Mouse (Mus musculus) liver, embryonic 15.5 days (tissue): ENCODE data around the gene Cfap45. TPM values are rescaled to one million over a fixed set of nuclear protein-coding genes. Genes with fewer than 3 reads are reported as not detected.
A peak's percentile ranks its signal among the peaks of the same experiment; 100 is the strongest.

Experiments
- ATAC-seq: fragments of 200-750 bp; cut with Nextera tagmentation; 2 replicates; pipeline ENCODE4 v1.8.0; 2017; ENCODE audit warnings: moderate number of reproducible peaks, mild to moderate bottlenecking, moderate library complexity; ENCODE audit not compliant: insufficient read depth
- H3K27ac ChIP-seq: fragments of 300-500 bp; sonication (generic); replicated peaks from 2 replicates; pipeline ENCODE4 v1.5.1; 2015; ENCODE audit warnings: mild to moderate bottlenecking, inconsistent platforms
- H3K27me3 ChIP-seq: fragments of 300-500 bp; sonication (generic); 2 replicates; pipeline ENCODE4 v1.6.1; 2015; ENCODE audit warnings: mild to moderate bottlenecking, inconsistent platforms
- H3K36me3 ChIP-seq: fragments of 300-500 bp; sonication (generic); replicated peaks from 2 replicates; pipeline ENCODE4 v1.6.1; 2015; ENCODE audit warnings: moderate library complexity, mild to moderate bottlenecking, inconsistent platforms
- H3K4me1 ChIP-seq: fragments of 300-500 bp; sonication (generic); replicated peaks from 2 replicates; pipeline ENCODE4 v1.6.1; 2015; ENCODE audit warnings: inconsistent platforms
- H3K4me2 ChIP-seq: fragments of 300-500 bp; sonication (generic); 2 replicates; pipeline ENCODE4 v1.6.1; 2015; ENCODE audit warnings: moderate library complexity, mild to moderate bottlenecking, inconsistent platforms
- H3K4me3 ChIP-seq: fragments of 300-500 bp; sonication (generic); replicated peaks from 2 replicates; pipeline ENCODE4 v1.5.1; 2015; ENCODE audit warnings: mild to moderate bottlenecking, inconsistent platforms
- H3K9ac ChIP-seq: fragments of 300-500 bp; sonication (generic); 2 replicates; pipeline ENCODE4 v1.6.1; 2015; ENCODE audit warnings: moderate library complexity, mild to moderate bottlenecking, inconsistent platforms
- H3K9me3 ChIP-seq: fragments of 300-500 bp; sonication (generic); replicated peaks from 2 replicates; pipeline ENCODE4 v1.6.1; 2016; ENCODE audit warnings: inconsistent platforms
- WGBS: fragments of 180-500 bp; shearing (Covaris S2); methylation state at CpG from one replicate; pipeline ENCODE4 v1.1.7; 2015; ENCODE audit warnings: mixed read lengths; ENCODE audit not compliant: insufficient replicate concordance; 5-methylcytosine and 5-hydroxymethylcytosine counted together
- polyA plus RNA-seq: library from polyadenylated mRNA; unstranded; fragments of >200 nt; fragmentation: Nextera tagmentation; extraction: Ambion mirVana; gene quantifications from 2 replicates; pipeline ENCODE4 v1.2.1, GENCODE M21; 2015

Cfap45 gene
- polyA plus RNA-seq, 1 experiment from 2014 or later, result 0.29 TPM

DNA sequence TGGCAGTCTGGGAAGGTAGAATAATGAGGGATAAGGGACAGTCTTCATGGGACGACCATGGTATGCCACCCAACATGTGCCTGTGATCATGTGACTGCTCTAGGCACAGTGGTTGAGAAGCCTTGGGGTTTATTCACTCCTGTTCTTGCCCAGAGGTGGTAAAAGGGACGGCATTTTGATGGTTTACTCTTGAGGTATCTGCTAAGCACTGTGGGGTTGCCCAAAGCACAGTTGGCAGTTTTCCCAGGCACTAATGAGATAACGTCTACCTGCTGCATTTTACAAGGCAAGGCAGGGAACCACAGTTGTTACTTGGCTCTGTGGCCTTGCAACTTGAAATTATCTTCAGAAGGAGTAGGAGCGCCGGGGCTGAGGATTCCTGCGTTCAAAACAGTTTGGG, 19.2 kb downstream of the Cfap45 start:
- 48% methylated on average over 6 of the region's 6 CpGs for WGBS
- H3K27me3 ChIP-seq, result no peaks in the 10 kb centered on the region; the same call in 1 of the 2 replicates
- ATAC-seq, result no peak
- H3K36me3 ChIP-seq, result no peaks in the 10 kb centered on the region
- no peak overlapping the region for H3K9ac ChIP-seq
- no peaks in the 10 kb centered on the region for H3K4me1 ChIP-seq
- H3K4me2 ChIP-seq, result no peak overlapping the region
- H3K4me3 ChIP-seq, result no peak overlapping the region
- H3K27ac ChIP-seq, result no peak overlapping the region
- H3K9me3 ChIP-seq, result no peaks in the 10 kb centered on the region

DNA sequence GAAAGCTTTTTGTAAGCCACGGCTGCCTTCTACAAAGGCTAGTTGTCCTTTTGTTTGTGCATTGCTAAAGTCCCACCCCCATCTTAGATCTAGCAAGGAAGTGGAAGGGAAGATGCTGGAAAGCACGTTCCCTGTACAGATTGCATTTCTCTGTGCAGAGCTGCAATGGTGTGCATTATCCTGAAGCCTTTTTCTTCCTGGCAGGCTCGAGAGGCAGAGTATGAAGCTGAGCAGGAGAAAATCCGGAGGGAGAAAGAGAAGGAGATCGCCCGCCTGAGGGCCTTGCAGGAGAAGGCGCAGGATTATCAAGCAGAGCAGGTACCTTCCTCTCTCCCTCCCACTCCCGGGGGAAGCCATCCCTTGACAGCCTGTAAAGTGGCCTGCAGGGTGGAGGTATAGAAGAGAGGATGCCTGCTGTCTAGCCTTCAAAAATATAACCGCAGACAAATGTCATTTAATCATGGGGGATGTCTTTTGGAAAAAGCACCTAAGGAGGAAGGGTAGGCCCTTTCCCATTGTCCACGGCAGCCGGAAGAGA, 19.8 kb downstream of the Cfap45 start:
- WGBS, result 53% methylated on average over 11 of the region's 11 CpGs
- Histone ChIP-seq H3K4me2 (no peak overlapping the region), H3K36me3 (no peaks in the 10 kb centered on the region), H3K4me3 (no peak overlapping the region), H3K27ac (no peak overlapping the region), H3K4me1 (no peaks in the 10 kb centered on the region), H3K27me3 (no peaks in the 10 kb centered on the region; the same call in 1 of the 2 replicates), H3K9ac (no peak overlapping the region), H3K9me3 (no peaks in the 10 kb centered on the region)
- ATAC-seq, result no peak

DNA sequence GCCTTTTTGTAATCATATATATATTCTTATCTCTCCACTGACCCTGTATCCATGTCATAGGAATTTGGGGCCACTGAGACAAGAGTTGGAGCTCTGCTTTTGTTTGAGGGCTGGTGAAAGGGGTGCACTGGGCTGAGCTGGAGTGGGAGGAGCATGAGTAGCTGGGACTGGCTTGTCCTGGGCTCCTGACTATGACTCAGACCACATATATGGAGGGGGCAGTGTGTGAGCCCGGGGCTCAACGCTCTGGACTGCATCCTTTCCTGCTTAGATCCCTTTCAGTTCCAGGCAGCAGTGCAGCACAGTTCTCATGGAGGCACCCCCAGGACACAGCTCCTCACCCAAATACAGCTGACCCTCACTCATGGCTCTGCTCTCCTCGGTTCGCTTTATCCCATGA, 25.5 kb downstream of the Cfap45 start:
- Histone ChIP-seq H3K36me3 (no peaks in the 10 kb centered on the region), H3K27me3 (peaks cover 14% of the 10 kb centered on the region), H3K4me1 (no peaks in the 10 kb centered on the region; the same call in 1 of the 2 replicates), H3K9me3 (no peaks in the 10 kb centered on the region), H3K4me3 (no peak overlapping the region), H3K27ac (no peak overlapping the region), H3K9ac (no peak overlapping the region), H3K4me2 (no peak overlapping the region)
- ATAC-seq, result no peak
- 63% methylated on average over 4 of the region's 4 CpGs for WGBS

DNA sequence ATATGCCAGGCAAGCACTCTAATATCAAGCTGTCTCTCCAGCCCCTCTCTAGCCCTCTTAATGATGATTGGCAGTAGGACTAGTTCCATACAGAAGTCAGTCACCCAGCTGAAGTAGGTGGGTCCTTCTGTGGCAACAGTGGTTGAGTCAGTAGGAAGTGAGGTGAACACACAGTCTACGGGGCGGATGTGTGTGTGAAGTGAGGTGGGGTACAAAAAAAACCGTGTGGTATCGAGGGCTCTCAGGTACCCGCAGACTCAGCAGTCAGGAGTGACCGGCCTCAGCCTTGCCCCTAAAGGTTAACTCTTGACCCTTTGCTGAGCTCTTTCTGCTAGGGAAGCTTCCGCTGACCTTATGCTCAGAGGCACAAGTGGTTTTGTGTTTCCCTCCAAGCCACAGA, 27.9 kb downstream of the Cfap45 start:
- Histone ChIP-seq H3K36me3 (no peaks in the 10 kb centered on the region), H3K27me3 (peaks cover 14% of the 10 kb centered on the region), H3K9me3 (no peaks in the 10 kb centered on the region), H3K9ac (no peak overlapping the region), H3K4me2 (peak overlapping the region; percentile 33), H3K4me1 (no peaks in the 10 kb centered on the region; the same call in 1 of the 2 replicates), H3K27ac (no peak overlapping the region), H3K4me3 (no peak overlapping the region)
- no peak for ATAC-seq
- WGBS, result 12% methylated on average over 7 of the region's 7 CpGs

DNA sequence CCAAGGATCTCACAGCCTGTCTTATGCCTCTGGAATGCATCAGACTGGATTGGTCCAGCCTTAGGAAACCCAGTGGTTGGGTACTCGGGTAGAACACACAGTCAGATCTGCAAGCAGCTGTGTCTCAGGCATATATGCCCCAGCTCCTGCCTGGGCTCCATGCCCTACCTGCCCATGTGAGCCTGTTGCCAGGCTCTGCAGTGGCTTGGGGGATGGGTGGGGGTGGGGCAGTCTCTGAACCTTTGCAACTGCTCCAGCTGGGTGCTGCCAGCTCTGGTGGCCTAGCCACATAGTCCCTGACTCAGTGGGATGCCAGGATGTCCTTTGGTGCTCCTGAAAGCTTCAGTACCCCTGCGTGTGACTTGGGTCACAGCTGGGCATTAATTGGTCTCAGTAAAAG, 28.7 kb downstream of the Cfap45 start:
- H3K27me3 ChIP-seq, result peaks cover 14% of the 10 kb centered on the region
- peak overlapping the region; percentile 50 for H3K4me2 ChIP-seq
- no peaks in the 10 kb centered on the region for H3K9me3 ChIP-seq
- 17% methylated on average over 2 of the region's 2 CpGs for WGBS
- no peaks in the 10 kb centered on the region; the same call in 1 of the 2 replicates for H3K4me1 ChIP-seq
- ATAC-seq, result no peak
- H3K36me3 ChIP-seq, result no peaks in the 10 kb centered on the region
- H3K27ac ChIP-seq, result no peak overlapping the region
- peak overlapping the region; percentile 42 for H3K4me3 ChIP-seq
- no peak overlapping the region for H3K9ac ChIP-seq

DNA sequence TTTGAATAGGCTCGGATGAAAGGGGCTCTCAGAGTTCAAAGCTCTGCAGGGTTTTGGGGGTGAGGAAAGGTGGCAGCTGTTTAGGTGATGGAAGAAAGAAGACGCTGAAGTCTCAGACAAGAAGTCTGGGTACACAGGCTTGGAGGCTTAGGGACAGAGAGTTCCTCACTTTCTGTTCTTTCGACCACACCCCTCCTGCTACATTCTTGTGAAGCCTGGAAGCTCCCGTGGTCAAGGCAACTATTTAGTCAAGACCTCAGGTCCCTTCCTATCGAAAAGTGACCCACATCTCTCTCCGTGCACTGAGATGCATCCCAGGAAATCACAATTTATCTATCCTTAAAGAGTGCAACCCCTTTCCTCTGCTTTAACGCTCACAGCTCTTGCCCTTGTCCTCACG, 29.1 kb downstream of the Cfap45 start:
- H3K27me3 ChIP-seq, result peaks cover 14% of the 10 kb centered on the region
- peak overlapping the region; percentile 42 for H3K4me3 ChIP-seq
- no peak overlapping the region for H3K27ac ChIP-seq
- no peaks in the 10 kb centered on the region for H3K36me3 ChIP-seq
- no peaks in the 10 kb centered on the region; the same call in 1 of the 2 replicates for H3K4me1 ChIP-seq
- no peaks in the 10 kb centered on the region for H3K9me3 ChIP-seq
- H3K4me2 ChIP-seq, result peak overlapping the region; percentile 50
- no peak overlapping the region for H3K9ac ChIP-seq
- no peak for ATAC-seq
- WGBS, result 3% methylated on average over 8 of the region's 8 CpGs

DNA sequence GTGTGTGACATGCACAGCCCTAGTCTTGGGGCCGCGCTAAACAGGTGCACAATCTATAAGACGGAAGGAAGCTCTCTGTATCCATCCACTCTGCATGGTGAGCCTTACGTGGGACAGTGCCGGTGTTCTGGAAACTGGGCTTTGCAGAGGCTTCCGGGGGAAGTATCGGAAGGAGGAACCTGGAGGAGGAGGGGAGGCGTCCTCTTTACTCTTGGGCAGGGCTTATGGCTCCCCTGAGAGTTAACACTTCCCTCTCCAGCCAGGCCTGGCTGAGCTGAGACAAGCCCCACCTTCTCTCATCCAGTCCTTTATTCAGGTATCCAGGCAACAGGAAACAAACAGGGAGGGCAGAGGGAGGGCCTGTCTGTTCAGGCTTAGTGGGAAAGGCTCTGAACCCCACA, 29.9 kb downstream of the Cfap45 start:
- ATAC-seq, result peak; percentile 52
- H3K36me3 ChIP-seq, result no peaks in the 10 kb centered on the region
- 2% methylated on average over 8 of the region's 8 CpGs for whole genome bisulfite sequencing
- peaks cover 14% of the 10 kb centered on the region for H3K27me3 ChIP-seq
- H3K9ac ChIP-seq, result no peak overlapping the region
- H3K4me3 ChIP-seq, result peak overlapping the region; percentile 42
- no peak overlapping the region for H3K27ac ChIP-seq
- no peaks in the 10 kb centered on the region for H3K9me3 ChIP-seq
- H3K4me1 ChIP-seq, result no peaks in the 10 kb centered on the region; the same call in 1 of the 2 replicates
- peak overlapping the region; percentile 50 for H3K4me2 ChIP-seq

DNA sequence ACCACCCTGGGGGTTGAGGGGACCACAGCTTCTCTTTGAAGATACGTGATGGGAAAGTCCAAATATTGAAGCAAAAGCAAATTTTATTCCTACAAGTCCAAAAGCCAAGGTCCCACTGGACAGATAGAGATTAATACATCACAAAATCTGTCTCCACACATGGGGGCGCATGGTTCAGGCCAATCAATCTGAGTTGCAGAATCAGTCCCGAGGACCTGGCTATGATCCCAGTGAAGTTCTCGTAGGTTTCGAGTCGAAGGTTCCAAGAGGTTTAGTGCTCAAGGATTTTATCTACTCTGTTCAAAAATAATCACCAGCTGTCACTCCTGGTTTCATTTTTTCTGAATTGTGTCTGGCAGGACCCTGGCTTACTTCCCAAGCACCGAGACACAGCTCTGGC, 30.4 kb downstream of the Cfap45 start:
- no peaks in the 10 kb centered on the region for H3K36me3 ChIP-seq
- 31% methylated on average over 7 of the region's 7 CpGs for WGBS
- no peak for ATAC-seq
- no peaks in the 10 kb centered on the region for H3K9me3 ChIP-seq
- no peak overlapping the region for H3K9ac ChIP-seq
- peaks cover 14% of the 10 kb centered on the region for H3K27me3 ChIP-seq
- no peak overlapping the region for H3K27ac ChIP-seq
- H3K4me1 ChIP-seq, result no peaks in the 10 kb centered on the region; the same call in 1 of the 2 replicates
- H3K4me2 ChIP-seq, result peak overlapping the region; percentile 50; the same call in 1 of the 2 replicates
- no peak overlapping the region for H3K4me3 ChIP-seq

DNA sequence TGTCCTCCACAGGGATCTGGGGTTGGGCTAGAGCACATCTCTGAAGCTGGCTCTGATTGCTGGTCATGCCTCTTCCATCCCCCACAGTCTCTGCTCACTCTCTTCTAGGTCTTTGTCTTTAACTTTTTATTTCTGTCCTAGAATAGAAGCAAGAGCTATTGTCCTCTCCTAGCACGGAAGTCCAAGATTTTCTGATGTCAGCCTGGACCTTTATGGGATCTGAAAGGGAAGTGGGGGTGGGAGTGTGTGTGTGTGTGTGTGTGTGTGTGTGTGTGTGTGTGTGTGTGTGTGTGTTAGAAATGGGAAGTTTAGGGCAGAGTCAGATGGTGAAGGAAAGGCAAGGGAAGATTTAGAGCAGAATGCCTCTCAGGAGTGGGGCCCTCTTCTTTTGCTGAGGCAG, 32.0 kb downstream of the Cfap45 start:
- Histone ChIP-seq H3K27me3 (peaks cover 16% of the 10 kb centered on the region), H3K27ac (no peak overlapping the region), H3K9me3 (no peaks in the 10 kb centered on the region), H3K4me3 (no peak overlapping the region), H3K36me3 (no peaks in the 10 kb centered on the region), H3K4me2 (no peak overlapping the region), H3K9ac (no peak overlapping the region), H3K4me1 (no peaks in the 10 kb centered on the region; the same call in 1 of the 2 replicates)
- no peak for ATAC-seq
- WGBS, result 25% methylated on average over 1 of the region's 1 CpGs

DNA sequence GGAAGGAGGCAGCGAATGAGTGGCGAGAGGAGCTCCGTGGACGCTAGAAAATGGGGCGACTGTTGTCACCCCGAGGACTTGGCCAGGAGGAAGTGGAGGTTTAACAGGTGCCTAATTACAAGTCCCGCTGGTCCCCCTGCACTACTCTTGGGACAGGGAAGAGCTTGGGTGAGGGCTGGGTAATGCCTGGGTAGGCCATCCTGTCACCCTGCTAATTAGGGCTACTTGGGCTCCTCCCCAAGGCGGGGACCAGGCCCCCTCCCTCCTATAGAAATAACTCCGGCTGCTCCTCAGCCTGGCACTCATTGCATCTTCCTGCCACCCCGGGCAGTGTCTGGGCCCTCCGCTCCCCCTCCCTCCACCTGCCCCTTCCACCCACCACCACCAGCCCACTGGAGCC, 35.0 kb downstream of the Cfap45 start, which contains the start of gene Vsig8:
Vsig8 (plus strand) TSS at position 301 of the 400 bp plus-strand sequence.
- no peak within 1 kb of the TSS for H3K4me3 ChIP-seq
- H3K4me2 ChIP-seq, result no peak within 1 kb of the TSS
- no peaks in the 10 kb centered on the region for H3K36me3 ChIP-seq
- no peaks in the 10 kb centered on the region for H3K4me1 ChIP-seq
- no peak within 1 kb of the TSS for H3K9ac ChIP-seq
- H3K27ac ChIP-seq, result no peak within 1 kb of the TSS
- H3K9me3 ChIP-seq, result no peaks in the 10 kb centered on the region
- ATAC-seq, result no peak
- WGBS, result 61% methylated on average over 11 of the region's 11 CpGs
- peaks cover 25% of the 10 kb centered on the region for H3K27me3 ChIP-seq

DNA sequence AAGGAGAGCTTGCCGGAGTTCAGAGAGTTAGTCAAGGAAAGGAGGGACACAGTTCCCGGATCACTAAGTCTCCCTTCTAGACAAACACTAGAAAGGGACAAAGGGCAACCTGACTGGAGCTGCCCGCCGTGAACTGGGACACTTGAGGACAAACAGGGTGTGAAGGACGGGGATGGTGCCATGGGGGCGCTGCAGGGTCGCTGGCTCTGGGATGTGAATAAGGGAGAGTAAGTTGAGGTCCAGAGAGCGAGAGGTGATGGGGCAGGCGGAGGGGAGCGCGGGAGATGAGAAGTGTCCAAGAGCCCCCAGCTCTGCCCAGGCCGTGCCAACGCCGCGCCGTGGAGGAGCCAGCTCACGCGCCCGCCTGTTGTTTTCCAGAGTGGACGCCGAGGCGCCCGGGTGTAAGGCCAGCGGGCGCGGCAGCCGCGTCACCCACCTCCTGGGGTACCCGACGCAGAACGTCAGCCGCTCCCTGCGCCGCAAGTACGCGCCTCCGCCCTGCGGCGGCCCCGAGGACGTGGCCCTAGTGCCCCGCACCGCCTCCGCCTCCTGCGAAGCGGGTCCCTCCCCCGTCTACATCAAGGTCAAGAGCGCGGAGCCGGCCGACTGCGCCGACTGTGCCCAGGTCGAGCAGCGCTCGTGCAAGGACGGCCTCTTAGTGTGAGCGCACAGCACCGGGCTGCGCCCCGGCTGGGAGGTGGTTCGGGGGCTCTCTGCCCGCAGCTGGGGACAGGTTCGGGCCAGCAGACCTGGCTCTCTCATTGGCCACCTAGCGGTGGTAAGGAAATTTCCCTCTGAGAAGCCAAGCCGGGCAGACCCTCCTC, 42.3 kb downstream of the Cfap45 start:
- Histone ChIP-seq H3K27ac (no peak overlapping the region), H3K9me3 (no peaks in the 10 kb centered on the region), H3K4me2 (peak overlapping the region; percentile 60), H3K36me3 (no peaks in the 10 kb centered on the region), H3K9ac (no peak overlapping the region), H3K4me1 (peaks cover 7% of the 10 kb centered on the region; the same call in 1 of the 2 replicates), H3K4me3 (peak overlapping the region; percentile 42), H3K27me3 (peaks cover 66% of the 10 kb centered on the region)
- under 1% methylated on average over 61 of the region's 66 CpGs for WGBS
- ATAC-seq, result peak; percentile 47
